Mouse (Mus musculus) T-helper 2 cell (primary cell): ENCODE results near the gene Prkcz.

Experiments used
- in situ Hi-C: fragments of 300-600 bp; cut with MboI, MseI; formaldehyde crosslinking; loops from one replicate; pipeline ENCODE4 v1.15.1; 2025; ENCODE audit warnings: high pct_unique_total_duplicates

Prkcz gene

DNA sequence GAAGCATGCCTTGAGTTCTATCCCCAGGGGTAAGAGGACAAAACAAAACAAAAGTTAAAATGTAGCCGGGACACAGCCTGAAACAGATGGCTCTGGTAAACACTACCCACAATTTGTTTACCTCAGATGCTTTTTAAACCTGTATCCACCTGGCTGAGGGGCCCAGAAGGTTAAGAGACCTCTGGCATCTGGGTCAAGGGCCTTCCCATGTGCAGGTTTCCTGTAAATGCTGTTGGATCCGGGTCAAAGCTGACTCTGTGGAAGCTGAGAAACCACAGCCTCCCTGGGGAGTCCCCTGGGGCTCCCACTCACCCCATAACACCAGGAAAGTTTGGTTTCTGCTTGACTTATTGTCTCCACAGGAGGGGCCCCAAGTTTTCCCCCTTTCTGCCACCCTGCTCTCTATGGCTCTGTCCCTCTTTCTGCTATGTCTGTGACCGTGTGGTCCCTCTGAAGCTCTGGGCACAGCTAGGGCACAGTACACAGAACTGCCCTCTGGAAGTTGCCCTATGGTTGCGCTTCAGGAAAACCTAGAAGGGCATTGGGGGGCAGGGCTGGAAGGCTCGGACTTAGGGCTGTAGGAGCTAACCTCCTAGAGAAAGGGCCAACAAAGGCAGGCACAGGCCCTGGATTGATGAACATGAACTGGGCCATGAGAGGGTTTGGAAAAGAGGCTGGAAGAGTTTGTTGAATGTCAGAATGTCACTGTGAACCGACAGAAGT, 115.2 kb downstream of the Prkcz start:
- in situ Hi-C loops: loop anchor here (5.0 kb wide), 2 partner anchors 39 to 149 kb away; no protein-coding TSS in a partner anchor

DNA sequence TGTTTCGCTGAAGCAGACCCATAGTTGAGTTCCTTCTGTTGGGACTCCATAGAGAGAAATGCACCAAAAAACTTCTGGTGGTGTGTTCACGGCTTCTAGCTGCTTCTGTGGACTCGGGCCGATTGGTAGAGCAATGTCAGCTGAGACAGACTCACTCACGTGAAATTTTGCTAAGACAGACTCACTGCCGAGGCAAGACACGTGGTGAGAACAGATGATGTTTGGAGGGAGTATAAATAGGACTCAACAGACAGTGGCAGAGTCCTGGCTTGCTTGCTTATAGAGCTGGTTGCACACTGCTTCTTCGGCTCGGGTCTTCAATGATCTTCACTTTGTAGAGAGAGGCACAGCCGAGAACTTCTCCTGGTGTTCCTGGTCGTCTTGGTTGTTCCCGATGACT, 117.9 kb downstream of the Prkcz start:
- in situ Hi-C loops: no loop called here

DNA sequence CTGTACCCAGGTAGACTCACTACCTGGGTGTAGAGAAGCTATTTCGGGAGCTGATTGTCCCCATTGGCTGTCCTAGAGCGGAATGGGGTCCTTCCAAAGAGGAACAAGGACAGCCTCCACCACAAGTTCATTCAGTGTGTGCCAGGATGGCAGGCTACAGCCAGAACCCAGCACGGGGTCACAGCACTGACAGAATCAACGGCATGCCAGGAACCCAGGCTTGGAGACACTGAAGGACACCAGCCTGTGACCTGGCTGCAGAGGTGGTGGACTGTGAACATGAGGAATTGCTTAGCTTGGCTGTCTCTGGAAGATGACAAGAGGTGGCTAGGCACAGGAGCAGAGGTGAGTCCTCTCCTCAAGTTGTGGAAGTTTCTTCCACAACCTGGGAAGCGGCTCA, 118.9 kb downstream of the Prkcz start:
- in situ Hi-C loops: no loop called here

DNA sequence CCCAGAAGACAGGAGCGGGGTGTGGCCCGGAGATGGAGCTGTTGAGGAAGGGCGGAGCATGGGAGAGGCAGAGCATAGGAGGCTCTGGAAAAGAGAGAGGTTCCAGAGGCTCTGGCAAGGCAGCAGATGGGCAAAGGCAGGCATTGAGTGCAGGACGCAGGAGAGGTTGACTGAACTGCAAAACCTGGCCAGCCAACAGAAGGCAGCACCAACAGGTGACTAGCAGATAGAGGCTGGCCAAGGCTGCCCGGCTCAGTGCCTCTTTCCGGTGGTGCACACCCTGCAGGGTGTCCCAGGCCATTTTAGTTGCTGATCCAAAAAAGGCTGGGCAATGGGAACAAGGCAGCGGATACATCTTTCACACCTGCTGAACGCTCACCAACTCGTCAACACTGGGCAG, 119.4 kb downstream of the Prkcz start:
- in situ Hi-C loops: no loop called here

DNA sequence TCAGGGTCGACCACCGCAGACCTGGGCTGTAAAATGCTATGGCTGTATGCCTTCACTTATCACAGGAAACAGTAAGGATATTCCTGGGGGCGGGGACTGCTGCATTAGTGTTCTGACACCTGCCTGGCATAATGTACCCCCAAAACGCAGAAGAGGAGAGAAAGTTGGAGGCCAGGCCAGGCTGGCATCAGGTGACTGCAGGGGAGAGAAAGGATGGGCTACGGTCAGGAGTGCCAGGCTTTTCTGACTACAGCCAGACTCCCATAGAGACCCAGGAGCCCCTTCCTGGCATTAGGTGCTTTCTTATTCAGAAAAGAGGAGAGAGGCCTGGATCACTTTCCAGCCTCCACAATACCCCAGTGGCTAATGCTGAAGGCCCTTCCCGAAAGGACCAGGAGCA, 121.7 kb downstream of the Prkcz start:
- in situ Hi-C loops: no loop called here

DNA sequence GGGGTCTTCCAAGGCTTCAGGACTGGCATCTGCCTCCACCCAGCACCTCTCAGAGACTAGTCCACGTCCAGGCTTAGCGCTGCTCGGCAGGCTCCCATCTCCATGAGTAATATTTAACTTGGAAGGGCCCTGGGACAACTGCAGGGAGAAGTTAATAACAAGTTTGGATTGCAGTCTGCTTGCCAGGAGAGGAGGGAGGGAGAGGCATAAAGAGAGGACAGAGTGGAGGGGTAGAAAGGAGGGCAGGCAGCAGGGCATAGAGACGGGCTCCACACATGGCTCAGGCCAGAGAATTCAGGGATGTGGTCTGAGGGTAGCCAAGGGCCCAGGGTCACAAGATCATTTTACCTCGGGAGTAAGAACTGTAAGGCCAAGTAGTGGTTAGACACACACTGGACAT, 122.9 kb downstream of the Prkcz start:
- in situ Hi-C loops: no loop called here

DNA sequence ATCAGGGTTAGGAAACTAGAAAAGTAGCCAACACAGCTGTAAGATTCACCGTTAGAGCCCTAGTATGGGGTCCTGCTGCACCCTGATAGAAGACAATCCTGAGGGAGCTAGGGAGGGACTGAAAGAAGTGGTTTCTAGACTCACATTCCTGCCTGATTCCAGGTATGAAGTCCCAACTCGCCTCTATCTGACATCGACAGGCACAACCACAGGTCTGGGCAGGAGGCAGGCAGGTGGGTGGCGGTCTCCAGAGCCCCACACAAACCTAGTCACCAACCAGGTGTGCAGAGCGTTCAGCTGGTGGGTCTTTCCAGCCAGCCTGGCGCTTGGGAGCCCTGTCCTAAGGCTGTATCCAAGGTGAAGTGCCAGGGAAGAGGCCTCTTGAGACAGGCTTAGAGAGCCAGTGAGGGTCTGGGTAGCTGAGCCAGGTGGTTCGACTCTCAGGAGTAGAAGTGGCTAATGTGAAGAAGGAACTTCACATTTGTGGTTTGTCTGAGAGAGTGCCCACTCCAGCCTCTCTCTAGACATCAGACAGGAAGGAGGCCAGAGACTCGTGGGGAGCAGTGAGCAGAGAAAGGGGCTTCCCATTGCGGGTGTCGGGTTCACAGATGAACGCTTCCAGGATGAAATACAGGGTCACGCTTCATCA, 124.3 kb downstream of the Prkcz start:
- in situ Hi-C loops: no loop called here

DNA sequence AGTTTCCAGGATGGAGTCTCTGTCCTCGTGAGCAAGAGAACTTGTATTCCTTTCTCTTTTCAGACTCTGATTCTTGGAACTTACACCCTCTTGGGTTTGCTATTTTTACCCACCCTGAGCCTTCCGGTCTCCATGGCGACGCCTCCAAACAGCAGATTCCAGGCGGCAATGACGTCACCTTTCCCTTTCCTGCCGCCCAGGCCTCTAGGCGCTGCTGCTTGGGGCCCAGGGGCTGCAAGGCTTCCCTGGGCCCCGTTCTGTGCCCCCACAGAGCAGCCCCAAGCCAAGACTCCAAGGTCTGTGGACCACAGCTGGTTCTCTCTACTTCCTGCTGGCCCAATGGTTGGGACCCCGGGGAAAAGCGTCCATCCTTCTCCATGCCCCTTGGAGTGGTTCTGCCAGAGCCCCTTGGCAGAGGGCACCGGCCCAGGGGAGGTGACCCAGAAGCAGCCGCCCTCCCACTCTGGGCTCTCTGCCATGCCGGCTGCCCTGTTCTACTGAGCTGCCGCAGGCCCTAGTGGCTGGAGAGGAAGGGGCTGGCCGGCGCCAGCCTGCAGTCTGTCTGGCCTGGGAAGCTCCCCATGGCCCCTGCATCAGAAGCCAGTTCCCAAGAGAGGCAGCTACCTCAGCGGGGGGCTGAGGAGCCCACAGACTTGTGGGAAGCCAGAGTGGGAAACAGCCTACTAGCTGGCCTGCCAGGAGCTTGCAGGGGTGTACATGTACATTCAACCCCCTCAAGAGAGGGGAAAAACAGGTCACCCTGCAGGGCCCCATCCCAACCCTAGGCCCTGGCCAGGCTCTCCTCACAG, 125.6 kb downstream of the Prkcz start:
- in situ Hi-C loops: no loop called here

DNA sequence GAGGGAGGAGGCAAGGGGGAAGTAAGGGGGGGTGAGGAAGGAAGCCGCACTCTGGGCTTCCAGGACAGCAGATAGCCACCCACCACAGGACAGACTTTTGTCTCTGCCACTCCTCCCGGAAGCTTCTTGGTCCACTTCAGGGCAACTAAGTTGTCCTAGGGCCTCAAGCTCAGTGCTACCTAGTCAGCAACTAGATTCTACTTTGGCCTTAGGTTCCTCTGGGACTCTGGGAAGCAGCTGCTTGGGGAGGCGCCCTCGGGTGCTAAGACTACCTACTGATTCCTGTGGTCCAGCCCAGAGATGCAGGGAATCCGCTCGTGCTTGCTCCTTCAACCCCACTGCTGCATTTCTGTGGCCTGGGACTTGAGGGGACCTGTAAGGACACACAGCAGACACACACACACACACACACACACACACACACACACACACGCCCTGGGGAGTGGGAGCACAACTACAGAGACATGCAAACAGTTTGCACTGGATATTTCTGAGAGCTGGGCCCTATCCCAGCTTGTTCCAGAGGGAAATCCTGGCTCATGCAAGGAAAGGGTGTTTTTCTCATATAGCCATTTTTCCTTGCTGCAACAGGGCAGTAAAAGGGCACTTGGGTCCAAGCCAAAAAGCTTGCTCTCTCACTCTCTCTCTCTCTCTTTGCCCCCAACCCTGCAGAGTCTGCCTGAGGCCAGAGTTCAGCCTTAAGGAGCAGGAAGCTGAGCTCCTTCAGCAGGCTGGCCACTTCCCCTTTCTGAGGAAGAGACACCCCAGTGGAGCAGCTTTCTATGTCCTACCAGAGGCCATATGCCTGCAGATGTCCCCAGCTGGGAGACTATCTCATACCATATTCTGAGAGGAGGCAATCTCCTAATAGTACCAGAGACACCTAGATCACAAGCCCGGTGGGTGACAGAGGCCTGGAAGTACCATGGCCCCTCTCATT, 126.5 kb downstream of the Prkcz start:
- in situ Hi-C loops: no loop called here

DNA sequence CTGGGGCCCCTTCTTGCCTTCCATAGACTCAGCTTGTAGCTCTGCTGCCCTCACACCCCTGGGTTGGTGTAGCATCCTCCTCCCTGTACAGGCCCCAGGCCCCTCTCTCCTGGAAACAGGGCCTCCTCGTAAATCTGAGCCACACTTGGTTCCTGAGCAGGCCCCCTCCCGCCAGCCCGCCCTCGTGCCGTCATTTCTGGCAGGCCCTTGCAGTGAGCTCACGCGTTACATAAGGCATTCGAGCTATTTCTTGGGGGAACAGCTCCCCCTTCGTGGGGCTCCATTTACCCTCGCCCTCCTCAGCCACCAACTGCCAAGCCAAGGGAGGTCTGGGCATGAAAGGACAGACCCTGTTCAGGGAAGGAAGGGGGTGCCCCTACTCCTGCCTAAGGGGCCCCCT, 127.3 kb downstream of the Prkcz start:
- in situ Hi-C loops: no loop called here

DNA sequence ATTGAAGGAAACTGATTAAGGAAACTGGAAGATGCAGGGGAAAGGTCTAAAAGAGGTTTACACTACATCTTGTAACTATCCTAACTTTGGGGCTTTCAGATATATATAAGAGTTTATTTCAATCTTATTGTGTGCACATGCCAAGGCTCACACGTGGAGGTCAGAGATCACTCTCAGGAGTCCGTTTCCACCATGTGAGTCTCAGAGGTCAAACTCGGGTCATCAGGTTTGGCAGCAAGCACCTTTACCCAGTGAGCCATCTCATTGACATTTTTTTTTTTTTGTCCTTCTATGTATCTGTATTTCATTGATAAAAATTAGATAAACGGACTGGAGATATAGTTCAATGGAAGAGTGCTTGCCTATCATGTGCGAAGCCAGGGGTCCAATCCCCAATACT, 132.7 kb downstream of the Prkcz start:
- in situ Hi-C loops: no loop called here

DNA sequence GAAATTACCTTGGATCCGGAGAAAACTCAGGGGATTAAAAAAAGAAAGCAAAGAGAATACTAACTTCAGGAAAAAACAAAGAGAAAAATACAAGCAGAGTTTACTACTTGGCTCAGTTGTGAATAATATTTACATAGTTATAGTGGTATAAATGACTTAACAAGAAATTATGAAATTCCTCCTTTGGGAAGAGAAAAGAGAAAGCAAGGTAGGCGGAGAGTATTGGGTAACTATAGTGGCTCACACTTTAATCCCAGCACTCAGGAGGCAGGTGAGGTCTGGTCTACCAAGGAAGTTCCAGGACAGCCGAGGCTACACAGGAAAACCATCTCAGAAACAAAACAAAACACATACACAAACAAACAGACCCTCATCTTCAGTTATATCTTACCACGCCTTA, 133.2 kb downstream of the Prkcz start:
- in situ Hi-C loops: no loop called here

DNA sequence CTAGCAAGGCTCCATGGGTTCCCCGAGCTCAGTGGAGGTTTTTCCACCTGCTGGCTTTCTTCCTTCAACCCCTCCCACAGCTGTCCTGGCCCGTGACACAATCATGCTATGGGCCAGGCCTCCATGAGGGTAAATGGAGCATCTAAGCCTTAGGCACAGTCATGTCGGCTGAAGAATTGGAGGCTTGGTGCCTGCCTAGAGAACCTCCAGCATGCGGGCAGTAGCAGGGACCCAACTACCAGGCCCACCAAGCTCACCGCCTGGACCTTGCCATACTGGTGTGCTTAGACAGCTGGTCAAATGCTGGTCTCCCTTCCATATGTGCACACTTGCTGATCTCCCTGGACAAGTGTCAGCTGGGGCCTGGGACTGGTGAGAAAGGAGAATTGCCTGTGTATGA, 135.2 kb downstream of the Prkcz start:
- in situ Hi-C loops: no loop called here

DNA sequence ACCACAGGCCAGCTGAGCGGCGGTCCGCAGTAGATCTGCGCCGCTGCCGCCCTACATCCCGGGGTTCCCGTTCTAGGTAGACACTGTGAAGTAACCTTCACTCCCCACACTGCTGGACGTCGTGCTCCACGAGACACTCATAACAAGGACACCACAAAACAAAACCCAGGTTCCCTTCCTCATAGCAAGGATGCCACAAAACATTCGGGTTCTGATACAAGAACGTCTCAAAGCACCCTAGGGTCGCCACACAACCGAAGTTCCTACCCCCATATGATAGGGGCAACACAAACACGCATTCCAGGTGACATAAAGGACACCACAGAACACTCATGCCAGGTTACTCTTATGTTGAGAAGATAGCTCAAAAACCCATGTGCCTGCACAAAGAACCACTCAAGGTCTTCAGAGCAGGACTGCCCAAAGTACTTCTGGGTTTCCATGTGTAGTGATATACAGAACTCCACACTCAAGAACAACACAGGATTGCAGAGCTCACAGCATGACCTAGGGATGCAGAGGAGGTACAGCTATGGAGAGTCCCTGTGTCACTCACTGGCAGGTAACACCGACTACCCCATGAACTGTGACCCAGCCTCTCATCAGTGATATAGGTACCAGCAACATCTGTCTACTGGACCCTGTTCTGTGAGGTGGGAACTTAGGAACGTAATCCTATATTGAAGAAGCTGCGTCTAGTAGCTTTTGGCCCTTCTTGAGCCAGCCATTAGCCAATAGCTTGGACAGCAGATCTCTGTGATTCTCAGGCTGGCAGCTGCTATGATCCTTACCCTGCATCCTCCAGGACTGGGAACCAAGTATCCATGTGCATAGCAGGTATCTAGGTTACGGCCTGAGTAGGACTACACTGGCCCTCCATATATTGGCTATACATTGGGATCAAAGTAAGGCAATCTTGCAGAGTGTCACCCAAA, 137.3 kb downstream of the Prkcz start:
- in situ Hi-C loops: loop anchor here (25.0 kb wide), 1 partner anchor 1262 kb away; the partner anchor contains the start of gene A430005L14Rik

DNA sequence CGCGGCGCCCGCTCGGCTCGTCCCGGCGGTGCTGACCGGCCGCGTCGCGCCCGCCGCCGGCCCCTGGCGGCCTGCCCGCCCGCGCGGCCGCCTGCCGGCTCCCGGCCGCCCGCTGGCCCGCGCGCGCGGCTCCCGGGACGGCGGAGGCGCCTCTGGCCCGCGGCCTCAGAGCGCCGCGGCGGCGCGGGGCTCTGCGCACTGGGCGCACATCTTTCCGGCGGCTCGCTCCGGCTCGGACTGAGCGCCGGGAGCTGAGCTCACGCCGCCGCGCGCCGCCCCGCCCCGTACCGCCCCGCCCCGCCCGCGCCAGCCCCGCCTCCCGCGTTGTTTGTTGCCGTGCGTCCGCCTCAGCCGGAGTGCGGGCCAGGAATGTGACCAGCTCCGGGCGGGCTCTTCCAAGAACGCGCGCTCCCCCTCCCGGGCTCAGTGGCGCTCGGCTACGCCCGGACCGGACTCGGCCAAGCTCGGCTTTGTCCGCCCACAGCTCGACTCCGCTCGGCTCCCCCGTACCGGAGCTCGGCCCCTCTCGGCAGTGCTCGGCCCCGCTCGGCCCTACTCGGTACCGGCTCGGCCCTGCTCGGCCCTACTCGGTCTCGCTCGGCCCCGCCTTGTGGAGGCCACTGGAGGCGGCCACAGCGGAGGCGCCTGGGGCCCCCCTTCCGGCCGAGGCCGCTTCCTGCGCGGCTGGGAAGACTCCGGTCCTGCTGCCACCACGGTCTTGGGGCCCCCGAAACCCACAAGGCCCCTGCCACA, 138.1 kb downstream of the Prkcz start:
- in situ Hi-C loops: loop anchor here (25.0 kb wide), 1 partner anchor 1261 kb away; the partner anchor contains the start of gene A430005L14Rik

DNA sequence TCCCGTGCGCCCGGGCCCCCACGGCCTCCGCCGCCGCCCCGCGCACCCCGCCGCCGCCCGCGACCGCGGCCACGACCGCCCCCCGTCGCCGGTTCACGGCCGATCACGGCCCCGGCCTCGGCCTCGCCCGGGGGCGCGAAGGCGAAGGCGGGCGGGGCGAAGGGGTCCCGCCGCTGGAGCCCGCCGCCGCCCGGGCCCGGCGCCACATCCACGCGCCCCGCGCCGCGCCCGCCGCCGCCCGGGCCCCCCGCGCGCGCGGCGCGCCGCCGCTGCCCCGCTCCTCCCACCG, 138.7 kb downstream of the Prkcz start, which contains the start of gene Ski:
TSS of gene Ski (minus strand) at position 41 of the 289 bp plus-strand sequence.
- in situ Hi-C loops: loop anchor here (25.0 kb wide), 1 partner anchor 1260 kb away; the partner anchor contains the start of gene A430005L14Rik

DNA sequence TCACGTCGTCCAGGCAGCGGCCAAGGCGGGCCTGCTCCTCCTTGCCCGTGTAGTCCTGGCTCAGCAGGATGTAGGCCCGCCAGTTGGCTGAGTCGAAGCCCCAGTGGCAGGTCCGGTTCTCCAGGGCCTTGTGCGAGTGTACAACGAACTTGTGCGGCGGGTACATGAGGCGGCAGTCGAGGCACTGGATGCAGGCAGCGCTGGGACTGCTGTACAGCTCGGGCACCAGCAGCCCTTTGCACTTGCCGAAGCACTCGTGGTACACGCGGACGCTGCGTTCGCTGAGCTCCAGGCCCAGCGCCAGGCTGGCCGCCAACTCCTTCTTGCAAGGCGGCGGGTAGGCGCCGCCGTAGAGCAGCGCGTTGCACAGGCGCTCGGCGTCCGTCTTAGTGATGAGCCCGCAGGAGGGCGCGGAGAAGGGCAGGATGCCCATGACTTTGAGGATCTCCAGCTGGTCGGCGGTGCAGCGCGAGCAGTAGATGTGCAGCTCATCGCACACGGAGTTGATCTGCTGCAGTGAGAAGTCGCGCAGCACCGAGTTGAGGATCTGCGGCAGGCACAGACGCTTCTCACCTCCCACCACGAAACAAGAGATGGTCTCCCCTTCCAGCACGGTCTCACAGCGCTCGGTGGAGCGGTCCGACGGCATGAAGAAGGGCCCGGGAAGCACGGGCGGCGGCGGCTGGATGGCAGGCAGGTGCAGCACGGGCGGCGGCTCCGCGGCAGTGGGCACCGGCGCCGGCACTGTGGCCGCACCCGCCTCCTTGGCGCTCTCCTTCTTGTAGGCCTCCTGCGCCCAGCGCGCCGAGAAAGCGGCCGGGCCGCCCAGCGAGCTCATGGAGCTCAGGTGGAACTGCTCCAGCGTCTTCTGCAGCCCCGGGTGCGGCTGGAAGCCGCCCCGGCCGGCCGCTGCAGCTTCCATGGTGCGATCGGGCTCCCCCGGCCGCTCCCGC, 139.3 kb downstream of the Prkcz start:
- in situ Hi-C loops: loop anchor here (25.0 kb wide), 1 partner anchor 1260 kb away; the partner anchor contains the start of gene A430005L14Rik

DNA sequence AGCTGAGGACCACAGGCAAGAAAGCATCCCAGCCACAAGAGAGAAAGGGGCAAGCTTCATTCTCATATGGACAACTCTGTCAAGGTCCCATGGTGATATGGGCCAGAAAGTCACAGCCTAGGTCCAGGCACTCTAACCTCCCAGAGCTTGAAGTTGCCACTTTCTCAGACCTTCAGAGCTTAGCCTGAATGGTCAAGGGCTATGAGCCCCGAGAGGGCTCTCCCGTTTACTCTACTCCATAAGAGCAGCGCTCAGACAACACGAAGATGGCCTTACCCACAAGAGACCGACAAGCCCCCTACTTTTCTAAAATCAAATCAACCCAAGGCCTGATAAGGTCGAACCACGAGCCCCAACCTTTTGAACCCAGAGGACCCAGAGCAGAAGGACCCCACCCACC, 140.1 kb downstream of the Prkcz start:
- in situ Hi-C loops: loop anchor here (25.0 kb wide), 1 partner anchor 1259 kb away; the partner anchor contains the start of gene A430005L14Rik
